8 mouse cellular contexts compared by ENCODE assay signal in genomic region chr4:45185331-45185669, GRCm38 (mm10). TPM values are rescaled to one million over a fixed set of nuclear protein-coding genes. Genes with fewer than 3 reads are reported as not detected.
A peak's percentile ranks its signal among the peaks of the same experiment; 100 is the strongest.
DNase-seq lines count a peak whose midpoint lies in the region; ATAC-seq and TF ChIP-seq lines count a peak whose summit lies in the region.

No protein-coding gene starts in this region.

- H3K36me3 ChIP-seq in embryonic facial prominence, embryonic 12.5 days = no peaks in the 10 kb centered on the region
- no peaks in the 10 kb centered on the region for H3K36me3 ChIP-seq in intestine, embryonic 14.5 days (ENCODE audit: control insufficient read depth, insufficient read depth, low read length)
- H3K36me3 ChIP-seq in neural tube, embryonic 13.5 days = no peaks in the 10 kb centered on the region

- WGBS in embryonic facial prominence, embryonic 12.5 days = under 1% methylated on average over 10 of the region's 10 CpGs
- WGBS in intestine, embryonic 14.5 days = 2% methylated on average over 10 of the region's 10 CpGs
- 1% methylated on average over 10 of the region's 10 CpGs for WGBS in neural tube, embryonic 13.5 days

- TF ChIP-seq CTCF in left cerebral cortex, adult 2 months (IDR thresholded peaks at IDR 0.05) = no peak

- ATAC-seq in embryonic facial prominence, embryonic 12.5 days (ENCODE audit: insufficient number of reproducible peaks, insufficient read depth, low FRiP score, low TSS enrichment) = no peak
- ATAC-seq in intestine, embryonic 14.5 days (replicated peaks; ENCODE audit: low FRiP score, low TSS enrichment, low read depth) = no peak
- ATAC-seq in neural tube, embryonic 13.5 days (ENCODE audit: low read depth) = no peak; the same call in 1 of the 2 replicates

- peaks cover 44% of the 10 kb centered on the region for H3K27me3 ChIP-seq in embryonic facial prominence, embryonic 12.5 days
- 0 out of 2 replicates have a peak, but pooled peaks cover 9% of the 10 kb centered on the region for H3K27me3 ChIP-seq in intestine, embryonic 14.5 days (replicated peaks; ENCODE audit: control insufficient read depth, insufficient read depth, low read length)
- peaks cover 41% of the 10 kb centered on the region for H3K27me3 ChIP-seq in neural tube, embryonic 13.5 days

- H3K4me2 ChIP-seq in embryonic facial prominence, embryonic 12.5 days (replicated peaks) = peak overlapping the region; percentile 99
- peak overlapping the region; percentile 99 for H3K4me2 ChIP-seq in intestine, embryonic 14.5 days (ENCODE audit: low read length)
- H3K4me2 ChIP-seq in neural tube, embryonic 13.5 days = peak overlapping the region; percentile 97

- peak overlapping the region; percentile 22; the same call in 1 of the 2 replicates for H3K27ac ChIP-seq in left cerebral cortex, adult 2 months
- no peak overlapping the region for H3K27ac ChIP-seq in embryonic facial prominence, embryonic 12.5 days
- H3K27ac ChIP-seq in intestine, embryonic 14.5 days (ENCODE audit: low read depth) = no peak overlapping the region
- no peak overlapping the region for H3K27ac ChIP-seq in neural tube, embryonic 13.5 days (replicated peaks)

- 0 out of 2 replicates have a peak, but pooled peaks cover 5% of the 10 kb centered on the region for H3K4me1 ChIP-seq in embryonic facial prominence, embryonic 12.5 days
- peaks cover 4% of the 10 kb centered on the region; the same call in 1 of the 2 replicates for H3K4me1 ChIP-seq in intestine, embryonic 14.5 days (replicated peaks; ENCODE audit: control insufficient read depth, insufficient read depth, low read length)
- H3K4me1 ChIP-seq in neural tube, embryonic 13.5 days (replicated peaks) = peaks cover 21% of the 10 kb centered on the region

- no peaks in the 10 kb centered on the region for H3K9me3 ChIP-seq in embryonic facial prominence, embryonic 12.5 days
- H3K9me3 ChIP-seq in intestine, embryonic 14.5 days (ENCODE audit: control insufficient read depth, low read length) = no peaks in the 10 kb centered on the region
- H3K9me3 ChIP-seq in neural tube, embryonic 13.5 days = no peaks in the 10 kb centered on the region

- intact Hi-C loops in left cerebral cortex, adult 2 months (cut with DNase I) = loop anchor here (10.0 kb wide), 1 partner anchor 70 kb away; no protein-coding TSS in a partner anchor
- intact Hi-C loops in left cerebral cortex, postnatal 10 days (cut with DNase I) = loop anchor here (5.0 kb wide), 1 partner anchor 67 kb away; no protein-coding TSS in a partner anchor

- peak overlapping the region; percentile 62 for H3K9ac ChIP-seq in embryonic facial prominence, embryonic 12.5 days
- peak overlapping the region; percentile 53 for H3K9ac ChIP-seq in intestine, embryonic 14.5 days (ENCODE audit: low read length)
- H3K9ac ChIP-seq in neural tube, embryonic 13.5 days = peak overlapping the region; percentile 76

- H3K4me3 ChIP-seq in left cerebral cortex, adult 2 months = peak overlapping the region; percentile 80
- peak overlapping the region; percentile 64 for H3K4me3 ChIP-seq in embryonic facial prominence, embryonic 12.5 days
- peak overlapping the region; percentile 54 for H3K4me3 ChIP-seq in intestine, embryonic 14.5 days (ENCODE audit: low read depth, low read length)
- H3K4me3 ChIP-seq in neural tube, embryonic 13.5 days = peak overlapping the region; percentile 68

- no peak for DNase-seq in left cerebral cortex, adult 2 months (ENCODE audit: extremely low spot score in 1 of 2, low spot score in 2 of 2)
- DNase-seq in left cerebral cortex, postnatal 10 days (ENCODE audit: extremely low spot score in 1 of 2, low spot score in 2 of 2) = no peak
- DNase-seq in intestine, embryonic 14.5 days (ENCODE audit: low spot score) = no peak
- no peak for DNase-seq in left cerebral cortex, adult 18-20 months (ENCODE audit: low spot score in 2 of 2)
- no peak for DNase-seq in yolk sac, embryonic 10.5 days (ENCODE audit: low spot score)
- DNase-seq in left cerebral cortex, adult 11 months (ENCODE audit: low spot score) = no peak

RNA-seq across cellular contexts. Expression of gene Frmpd1, which starts 0.6 kb away (rescaled TPM):
- total RNA-seq in left cerebral cortex, adult 2 months (2021) = 10 to 100 TPM; 12.9 to 13.0 TPM
- 10 to 100 TPM; 13.5 to 18.5 TPM for total RNA-seq in left cerebral cortex, postnatal 10 days (2021)
- 2.5 and 3.8 TPM in 2 replicates for polyA plus RNA-seq in embryonic facial prominence, embryonic 12.5 days (2016; fragmentation: Nextera tagmentation; extraction: Ambion mirVana)
- 0.87 and 1.0 TPM in 2 replicates for polyA plus RNA-seq in intestine, embryonic 14.5 days (2014; fragmentation: Nextera tagmentation; extraction: Ambion mirVana)
- 2.9 and 3.0 TPM in 2 replicates for polyA plus RNA-seq in neural tube, embryonic 13.5 days (2015; fragmentation: Nextera tagmentation; extraction: Ambion mirVana)
- 10 to 100 TPM in 1 of 2 experiments, 1 to 10 TPM in 1; 9.2 to 11.9 TPM for total RNA-seq in left cerebral cortex, adult 18-20 months (2021)
